Mouse (Mus musculus): ENCODE results near the gene Tmem182.

DNA sequence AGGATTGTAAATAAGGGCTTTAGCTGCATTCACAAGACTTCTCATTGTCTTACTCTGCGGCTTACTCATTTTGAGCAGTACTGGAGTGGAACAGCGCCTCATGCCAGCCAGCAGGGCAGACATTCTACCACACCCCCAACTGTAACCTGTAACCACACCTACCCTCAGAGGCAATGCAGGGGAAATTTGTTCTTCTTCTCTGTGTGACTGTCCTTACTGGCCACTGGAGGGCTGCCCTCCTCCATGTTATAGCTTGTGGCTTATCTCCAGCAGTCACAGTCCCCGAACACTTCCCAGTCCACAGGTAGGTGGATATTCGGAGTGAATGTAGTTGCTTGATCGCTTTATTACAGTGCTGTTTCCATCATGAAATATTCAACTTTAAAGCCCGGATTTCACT is 59.6 kb downstream of the Tmem182 start:
- TF ChIP-seq CTCF (IDR thresholded peaks at IDR 0.05; ENCODE audit: insufficient read depth, low read length) (no peak), POLR2A (IDR thresholded peaks at IDR 0.05; ENCODE audit: borderline replicate concordance, extremely low read depth, low read depth, low read length) (no peak)

Measured in lung, adult 2 months (tissue).